Mouse (Mus musculus): ENCODE data around the gene C87436. TPM values are rescaled to one million over a fixed set of nuclear protein-coding genes. Genes with fewer than 3 reads are reported as not detected.
A peak's percentile ranks its signal among the peaks of the same experiment; 100 is the strongest.

C87436 gene
- total and polyA plus RNA-seq, 2 experiments from 2014 or later, result 20.5 to 21.9 TPM

DNA sequence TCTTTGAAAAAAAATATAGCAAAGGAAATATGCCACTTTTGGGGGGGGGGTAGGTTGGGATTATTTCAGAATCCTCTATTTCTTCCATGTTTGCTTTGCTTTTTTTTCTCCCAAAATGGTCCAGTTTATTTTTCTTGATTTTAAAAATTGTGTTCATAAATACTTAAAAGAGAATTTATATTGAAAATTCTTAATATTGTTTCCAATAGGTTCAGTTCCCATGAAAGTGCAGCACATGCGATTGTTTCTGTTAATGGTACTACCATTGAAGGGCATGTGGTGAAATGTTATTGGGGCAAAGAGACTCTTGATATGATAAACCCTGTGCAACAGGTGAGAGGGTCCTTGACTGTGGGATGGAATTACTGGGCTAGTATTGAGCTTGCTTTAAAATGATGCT is 11.8 kb upstream of the C87436 start, which contains the start of gene Gm44790:
Gene Gm44790, plus strand, starts transcription at position 301 of the 400 bp plus-strand sequence.
- DNase-seq (no peak), ATAC-seq (no peak)
- no peaks in the 10 kb centered on the region for H3K9me3 ChIP-seq (ENCODE audit: low read length)
- WGBS, result 96% methylated on average over 1 of the region's 1 CpGs
- H3K4me2 ChIP-seq (ENCODE audit: low read depth), result no peak within 1 kb of the TSS
- H3K4me3 ChIP-seq (ENCODE audit: low read depth, low read length), result no peak within 1 kb of the TSS
- H3K36me3 ChIP-seq (ENCODE audit: insufficient read depth), result peaks cover 66% of the 10 kb centered on the region
- H3K27me3 ChIP-seq (ENCODE audit: insufficient read depth, low read length), result no peaks in the 10 kb centered on the region
- no peak within 1 kb of the TSS for H3K27ac ChIP-seq (ENCODE audit: low read depth, low read length)
- H3K4me1 ChIP-seq (ENCODE audit: insufficient read depth), result no peaks in the 10 kb centered on the region
- no peak within 1 kb of the TSS for H3K9ac ChIP-seq
- no peak for TF ChIP-seq CTCF (IDR thresholded peaks at IDR 0.05; ENCODE audit: low read depth)

DNA sequence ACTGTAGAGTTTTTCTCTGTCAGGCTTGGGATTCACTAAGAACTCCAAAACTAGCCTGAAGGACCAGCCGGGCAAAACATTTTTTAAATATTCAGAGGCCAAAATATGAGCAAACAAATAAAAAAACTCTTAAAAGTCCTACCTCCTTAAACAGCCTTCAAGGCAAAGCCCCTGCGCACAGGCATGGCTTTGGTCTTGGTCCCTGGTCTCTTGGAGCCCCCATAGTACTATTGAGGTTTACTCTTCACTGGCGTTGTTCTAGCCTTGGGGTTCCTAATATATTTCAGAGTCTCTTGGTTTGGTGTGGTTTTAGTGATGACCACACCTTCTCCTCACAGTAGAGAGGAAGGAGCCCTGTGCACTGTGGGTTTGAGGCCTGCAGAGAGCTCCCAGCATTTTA is 6.6 kb upstream of the C87436 start:
- no peak for TF ChIP-seq CTCF (IDR thresholded peaks at IDR 0.05; ENCODE audit: low read depth)
- Histone ChIP-seq H3K4me1 (ENCODE audit: insufficient read depth) (no peaks in the 10 kb centered on the region), H3K4me3 (ENCODE audit: low read depth, low read length) (no peak overlapping the region), H3K27ac (ENCODE audit: low read depth, low read length) (no peak overlapping the region), H3K27me3 (ENCODE audit: insufficient read depth, low read length) (no peaks in the 10 kb centered on the region), H3K9ac (no peak overlapping the region), H3K36me3 (ENCODE audit: insufficient read depth) (peaks cover 79% of the 10 kb centered on the region), H3K9me3 (ENCODE audit: low read length) (no peaks in the 10 kb centered on the region), H3K4me2 (ENCODE audit: low read depth) (no peak overlapping the region)
- DNase-seq (no peak), ATAC-seq (no peak)
- WGBS, result 95% methylated on average over 3 of the region's 3 CpGs

DNA sequence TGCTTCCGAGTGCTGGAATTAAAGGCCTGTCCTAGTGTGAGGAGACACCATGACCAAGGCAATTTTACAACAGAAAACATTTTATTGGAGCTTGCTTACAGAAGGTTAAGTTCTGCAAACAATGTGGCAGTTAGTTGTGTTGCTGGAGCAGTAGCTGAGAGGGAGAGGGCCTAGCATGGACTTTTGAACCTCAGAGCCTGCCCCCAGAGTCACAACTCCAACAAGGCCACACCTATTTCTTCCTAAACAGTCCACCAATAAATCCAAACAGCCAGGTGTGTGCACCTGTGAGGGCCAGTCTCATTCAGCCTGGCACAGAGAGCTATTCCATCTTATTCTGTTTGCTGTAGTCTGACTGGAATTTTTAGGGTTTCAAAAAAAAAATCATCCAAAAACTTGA is 4.5 kb upstream of the C87436 start:
- Histone ChIP-seq H3K27ac (ENCODE audit: low read depth, low read length) (no peak overlapping the region), H3K4me3 (ENCODE audit: low read depth, low read length) (no peak overlapping the region), H3K27me3 (ENCODE audit: insufficient read depth, low read length) (no peaks in the 10 kb centered on the region), H3K36me3 (ENCODE audit: insufficient read depth) (peaks cover 60% of the 10 kb centered on the region), H3K4me1 (ENCODE audit: insufficient read depth) (no peaks in the 10 kb centered on the region), H3K4me2 (ENCODE audit: low read depth) (no peak overlapping the region), H3K9me3 (ENCODE audit: low read length) (no peaks in the 10 kb centered on the region), H3K9ac (no peak overlapping the region)
- DNase-seq (no peak), ATAC-seq (no peak)
- no peak for TF ChIP-seq CTCF (IDR thresholded peaks at IDR 0.05; ENCODE audit: low read depth)
- WGBS, result 85% methylated on average over 1 of the region's 1 CpGs

DNA sequence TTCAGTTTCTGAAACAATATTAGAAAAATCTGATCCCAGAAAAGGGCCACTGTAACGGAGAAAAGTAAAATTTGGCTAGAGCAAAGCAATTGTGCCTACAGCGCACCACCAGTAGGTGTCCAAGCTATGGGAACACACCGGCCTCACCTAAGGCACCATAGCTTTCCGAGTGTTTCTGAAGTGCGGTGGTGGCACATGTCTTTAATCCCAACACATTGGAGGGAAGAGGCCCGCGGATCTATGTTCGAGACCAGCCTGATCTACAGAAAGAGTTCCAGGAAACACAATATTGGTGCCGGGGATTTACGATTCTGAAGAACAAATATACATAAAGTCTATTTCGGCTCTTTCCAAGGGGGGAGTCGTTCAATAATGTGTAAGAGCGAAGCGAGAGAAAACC is 463 bp upstream of the C87436 start:
- peak; percentile 26 for ATAC-seq
- peak overlapping the region; percentile 52 for H3K4me3 ChIP-seq (ENCODE audit: low read depth, low read length)
- WGBS, result 2% methylated on average over 14 of the region's 14 CpGs

DNA sequence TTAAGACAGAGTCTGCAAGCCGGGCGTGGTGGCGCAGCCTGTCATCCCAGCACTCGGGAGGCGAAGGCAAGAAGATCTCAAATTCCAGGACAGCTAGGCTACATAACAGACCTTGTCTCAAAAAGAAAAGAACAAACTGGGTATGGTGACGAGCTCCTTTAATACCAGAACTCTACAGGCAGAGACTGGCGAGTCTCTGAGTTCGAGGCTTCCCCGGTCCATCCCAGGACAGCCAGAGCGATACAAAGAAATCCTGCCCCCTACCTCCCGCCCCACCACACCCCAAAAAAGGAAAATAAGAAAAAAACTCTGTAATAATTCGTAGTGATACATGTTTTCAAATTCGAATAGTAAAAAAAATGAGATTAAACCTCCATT is 934 bp downstream of the C87436 start:
- 4% methylated on average over 13 of the region's 13 CpGs for WGBS
- peaks cover 7% of the 10 kb centered on the region for H3K4me1 ChIP-seq (ENCODE audit: insufficient read depth)

More for the DNA sequence above, 463 bp upstream of the C87436 start:
- Histone ChIP-seq H3K9me3 (ENCODE audit: low read length) (no peaks in the 10 kb centered on the region), H3K4me1 (ENCODE audit: insufficient read depth) (peaks cover 7% of the 10 kb centered on the region), H3K36me3 (ENCODE audit: insufficient read depth) (peaks cover 33% of the 10 kb centered on the region), H3K4me2 (ENCODE audit: low read depth) (peak overlapping the region; percentile 62), H3K27ac (ENCODE audit: low read depth, low read length) (peak overlapping the region; percentile 82), H3K27me3 (ENCODE audit: insufficient read depth, low read length) (no peaks in the 10 kb centered on the region), H3K9ac (peak overlapping the region; percentile 72)
- peak; percentile 71 for TF ChIP-seq CTCF (IDR thresholded peaks at IDR 0.05; ENCODE audit: low read depth)
- no peak for DNase-seq

DNA sequence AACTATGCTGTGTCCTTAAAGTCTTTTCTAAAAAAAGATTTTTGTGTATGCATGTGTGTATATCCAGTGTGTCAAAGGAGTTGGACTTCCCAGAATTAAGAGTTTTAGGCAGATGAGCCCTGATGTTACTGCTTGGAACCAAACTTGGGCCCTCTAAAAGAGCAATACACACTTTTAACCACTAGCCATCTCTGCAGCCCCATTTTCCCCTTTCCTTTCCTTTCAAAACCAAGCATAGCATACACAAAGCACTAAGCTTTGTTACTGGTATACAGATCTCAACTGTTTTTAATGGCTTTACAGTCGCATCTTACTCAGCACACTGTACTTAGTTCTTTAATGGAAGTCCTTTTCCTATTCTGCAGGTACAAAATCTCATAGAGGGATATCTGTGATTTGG is 1.4 kb downstream of the C87436 start:
- 88% methylated on average over 1 of the region's 1 CpGs for WGBS
- H3K4me2 ChIP-seq (ENCODE audit: low read depth), result peak overlapping the region; percentile 62
- peaks cover 32% of the 10 kb centered on the region for H3K36me3 ChIP-seq (ENCODE audit: insufficient read depth)
- no peaks in the 10 kb centered on the region for H3K9me3 ChIP-seq (ENCODE audit: low read length)
- H3K27me3 ChIP-seq (ENCODE audit: insufficient read depth, low read length), result no peaks in the 10 kb centered on the region
- TF ChIP-seq CTCF (IDR thresholded peaks at IDR 0.05; ENCODE audit: low read depth), result no peak
- H3K27ac ChIP-seq (ENCODE audit: low read depth, low read length), result peak overlapping the region; percentile 82
- peaks cover 7% of the 10 kb centered on the region for H3K4me1 ChIP-seq (ENCODE audit: insufficient read depth)
- H3K4me3 ChIP-seq (ENCODE audit: low read depth, low read length), result peak overlapping the region; percentile 52
- peak overlapping the region; percentile 72 for H3K9ac ChIP-seq
- DNase-seq (no peak), ATAC-seq (no peak)

More for the DNA sequence above, 934 bp downstream of the C87436 start:
- Histone ChIP-seq H3K9ac (peak overlapping the region; percentile 72), H3K27ac (ENCODE audit: low read depth, low read length) (peak overlapping the region; percentile 82), H3K4me2 (ENCODE audit: low read depth) (peak overlapping the region; percentile 62), H3K36me3 (ENCODE audit: insufficient read depth) (peaks cover 32% of the 10 kb centered on the region), H3K4me3 (ENCODE audit: low read depth, low read length) (peak overlapping the region; percentile 52), H3K9me3 (ENCODE audit: low read length) (no peaks in the 10 kb centered on the region), H3K27me3 (ENCODE audit: insufficient read depth, low read length) (no peaks in the 10 kb centered on the region)
- no peak; the same call in 1 of the 2 replicates for ATAC-seq
- no peak for TF ChIP-seq CTCF (IDR thresholded peaks at IDR 0.05; ENCODE audit: low read depth)
- DNase-seq, result no peak

DNA sequence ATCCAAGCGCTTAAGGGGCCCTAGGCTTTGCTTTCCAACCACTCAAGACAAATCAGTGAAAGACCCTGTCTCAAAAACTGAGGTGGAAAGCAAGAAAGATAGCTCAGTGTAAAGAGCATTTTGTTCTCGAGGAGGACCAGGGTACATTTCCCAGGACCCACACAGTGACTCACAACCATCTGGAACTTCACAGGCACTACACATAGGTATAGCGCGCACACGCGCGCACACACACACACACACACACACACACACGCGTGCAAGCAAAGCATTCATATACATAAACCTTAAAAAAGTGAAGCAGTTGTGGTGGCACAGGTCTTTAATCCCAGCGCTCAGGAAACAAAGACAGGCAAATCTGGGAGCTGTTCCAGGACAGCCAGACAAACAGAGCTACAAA is 3.4 kb downstream of the C87436 start:
- DNase-seq, result no peak

More for the DNA sequence above, 3.4 kb downstream of the C87436 start:
- Histone ChIP-seq H3K4me3 (ENCODE audit: low read depth, low read length) (no peak overlapping the region), H3K27me3 (ENCODE audit: insufficient read depth, low read length) (no peaks in the 10 kb centered on the region), H3K36me3 (ENCODE audit: insufficient read depth) (peaks cover 28% of the 10 kb centered on the region), H3K9me3 (ENCODE audit: low read length) (no peaks in the 10 kb centered on the region), H3K4me2 (ENCODE audit: low read depth) (no peak overlapping the region), H3K9ac (no peak overlapping the region), H3K27ac (ENCODE audit: low read depth, low read length) (no peak overlapping the region), H3K4me1 (ENCODE audit: insufficient read depth) (peaks cover 7% of the 10 kb centered on the region)
- no peak for ATAC-seq
- WGBS, result 89% methylated on average over 10 of the region's 10 CpGs
- TF ChIP-seq CTCF (IDR thresholded peaks at IDR 0.05; ENCODE audit: low read depth), result no peak
